Mouse (Mus musculus) small intestine, adult 2 months (tissue): ENCODE measurements around the gene Aptx.

Source experiments
- CTCF ChIP-seq: fragments of 200-500 bp; IDR thresholded peaks from 2 replicates; pipeline ENCODE4 v1.5.1; 2012; ENCODE audit warnings: low read depth, mild to moderate bottlenecking, control low read depth, inconsistent platforms, low read length, moderate library complexity, mixed read lengths; ENCODE audit not compliant: insufficient replicate concordance, insufficient read length; ENCODE audit errors: extremely low read depth
- POLR2A ChIP-seq: fragments of 200-500 bp; IDR thresholded peaks from 2 replicates; pipeline ENCODE4 v1.6.1; 2012; ENCODE audit warnings: low read depth, mild to moderate bottlenecking, control low read depth, inconsistent platforms, low read length, moderate library complexity

DNA sequence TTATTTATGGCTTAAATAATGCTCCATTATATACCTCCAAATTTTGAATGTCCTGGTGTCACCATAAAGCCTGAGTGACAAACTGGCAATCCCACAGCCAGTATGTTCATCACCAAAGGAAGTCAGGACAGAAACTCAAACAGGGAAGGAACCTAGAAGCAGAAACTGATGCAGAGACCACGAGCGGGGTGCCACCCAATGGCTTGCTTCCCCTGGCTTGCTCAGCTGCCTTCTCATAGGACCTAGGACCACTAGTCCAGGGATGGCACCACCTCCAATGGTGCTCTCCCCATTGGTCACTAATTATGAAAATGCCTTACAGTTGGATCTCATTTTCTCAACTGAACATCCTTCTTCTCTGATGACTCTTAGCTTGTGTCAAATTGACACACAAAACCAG lies 19.7 kb downstream of the Aptx start:
- no peak for TF ChIP-seq POLR2A
- no peak for TF ChIP-seq CTCF
